Mouse (Mus musculus): Measurements from ENCODE around the gene Tarm1.

- no peak for TF ChIP-seq MAX (IDR thresholded peaks at IDR 0.05)
- TF ChIP-seq CTCF (IDR thresholded peaks at IDR 0.05; ENCODE audit: control insufficient read depth, insufficient read depth, insufficient read length) = no peak
These were observed 3.5 kb upstream of the Tarm1 start for GRCm38 (mm10) chr7:3505913-3506312.
